Mouse (Mus musculus): ENCODE data around the gene Cldn22.

Cldn22 gene

DNA sequence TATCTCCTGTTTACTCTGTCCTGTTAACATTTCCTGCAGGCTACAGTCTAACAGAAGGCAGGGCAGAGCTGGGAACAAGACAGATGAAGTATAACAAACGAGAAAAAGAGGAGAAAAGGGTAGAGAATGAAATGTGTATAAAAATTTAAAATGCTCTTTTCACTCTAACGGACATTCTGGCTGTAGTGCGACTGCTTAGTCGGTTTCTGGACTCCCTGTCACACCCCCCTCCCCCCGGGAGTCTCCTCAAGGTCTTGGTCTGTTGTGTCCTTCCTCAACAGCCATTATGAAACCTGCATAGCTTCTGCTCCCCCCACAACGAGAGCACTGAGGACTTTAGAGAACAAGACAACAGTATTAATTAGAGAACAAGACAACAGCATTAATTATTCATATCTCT is 8.3 kb downstream of the Cldn22 start:
- no peak for DNase-seq (ENCODE audit: low spot score in 2 of 2)

DNA sequence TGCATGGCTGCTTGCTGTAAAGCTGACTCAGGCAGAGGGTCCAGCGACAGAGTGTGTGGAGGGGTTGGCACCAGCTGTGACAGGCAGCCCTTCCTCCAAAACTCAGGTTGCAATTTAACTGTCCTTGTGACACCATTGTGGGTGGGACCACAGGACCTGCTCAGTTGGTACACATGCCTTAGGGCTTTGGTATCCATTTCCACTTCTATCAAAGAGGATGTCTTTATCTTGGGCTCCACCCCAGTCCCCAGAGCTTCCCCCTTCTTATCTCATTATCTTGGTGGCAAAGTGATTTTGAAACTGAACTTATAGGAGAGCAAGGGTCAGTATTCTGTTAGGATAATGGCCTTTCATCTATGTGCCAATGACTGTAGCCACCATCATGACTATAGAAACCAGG is 9.7 kb downstream of the Cldn22 start:
- no peak for DNase-seq (ENCODE audit: low spot score in 2 of 2)

DNA sequence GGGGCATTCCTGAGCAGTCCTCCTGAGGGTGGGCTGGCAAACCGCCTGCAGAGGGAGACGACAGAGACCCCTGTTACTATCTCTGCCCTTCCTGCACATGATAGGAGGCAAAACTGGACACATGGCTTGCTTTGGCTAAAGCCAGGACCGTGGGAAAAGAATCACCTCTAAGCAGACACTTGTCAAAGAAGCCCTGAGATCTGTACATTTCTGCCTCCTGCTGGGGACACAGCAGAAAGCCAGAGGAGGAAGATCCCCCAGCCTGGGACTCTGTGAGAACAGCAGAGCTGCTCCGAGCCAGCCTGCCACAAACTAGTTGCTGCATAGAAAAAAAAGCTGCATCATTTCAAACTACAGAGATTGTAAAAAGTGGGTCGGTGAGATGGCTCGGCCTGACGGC is 18.8 kb downstream of the Cldn22 start:
- no peak for DNase-seq (ENCODE audit: low spot score in 2 of 2)

DNA sequence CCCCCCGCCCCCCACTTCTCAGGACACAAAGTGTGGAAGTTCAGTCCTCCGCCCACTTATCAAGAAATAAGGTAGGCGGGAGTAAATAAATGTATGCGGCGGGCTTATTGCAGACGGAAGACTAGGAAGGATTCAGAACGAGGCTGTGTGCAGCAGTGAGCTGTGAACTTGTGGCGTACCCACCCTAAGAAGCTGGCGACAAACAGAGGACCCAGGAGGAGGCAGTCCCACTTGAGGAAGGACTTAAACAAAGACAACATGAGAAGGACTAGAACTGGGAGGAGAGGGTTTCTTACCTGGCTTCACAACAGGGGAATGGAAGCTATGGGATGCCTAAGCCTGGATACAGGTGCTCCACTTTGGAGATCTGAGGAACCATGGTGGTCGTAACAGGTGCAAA is 19.4 kb downstream of the Cldn22 start:
- DNase-seq (ENCODE audit: low spot score in 2 of 2) = no peak

DNA sequence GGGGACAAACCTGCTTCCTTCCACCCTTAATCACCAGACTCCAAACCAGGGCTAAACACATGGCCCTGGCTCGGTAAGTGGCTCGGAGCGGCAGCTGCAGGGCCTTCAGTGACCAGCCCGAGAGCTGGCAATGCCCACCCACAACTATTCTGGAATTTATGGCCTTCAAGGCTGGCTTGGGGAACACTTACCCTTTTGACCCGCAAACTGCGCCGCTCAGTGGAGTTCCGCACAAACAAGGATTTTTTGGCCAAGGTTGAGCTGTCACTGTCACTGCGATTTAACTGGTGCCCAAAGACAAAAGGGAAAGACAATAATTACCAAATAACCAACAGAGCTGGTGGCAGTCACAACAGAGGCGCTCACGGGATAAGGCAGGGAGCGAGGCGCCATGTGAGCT is 21.7 kb downstream of the Cldn22 start:
- DNase-seq (ENCODE audit: low spot score in 2 of 2) = no peak

DNA sequence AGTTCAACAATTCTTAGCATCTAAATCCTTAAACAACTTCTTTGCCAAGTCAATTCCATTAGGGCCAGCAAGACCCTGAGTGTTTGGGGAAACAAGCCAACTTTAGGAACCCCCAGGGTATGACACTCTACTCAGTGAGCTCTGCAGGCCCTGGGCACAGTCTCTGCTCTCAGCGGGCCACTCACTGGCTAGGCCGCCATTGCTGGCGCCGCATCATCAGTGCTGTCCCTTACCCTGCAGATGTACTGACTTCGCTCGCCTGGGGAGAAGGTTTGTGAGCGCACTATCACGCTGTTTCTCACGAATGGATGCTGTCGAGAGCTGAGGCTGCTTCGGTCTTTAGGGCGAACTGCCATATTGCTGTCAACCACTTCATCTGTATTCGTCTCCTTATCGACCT is 22.9 kb downstream of the Cldn22 start:
- no peak for DNase-seq (ENCODE audit: low spot score in 2 of 2)

DNA sequence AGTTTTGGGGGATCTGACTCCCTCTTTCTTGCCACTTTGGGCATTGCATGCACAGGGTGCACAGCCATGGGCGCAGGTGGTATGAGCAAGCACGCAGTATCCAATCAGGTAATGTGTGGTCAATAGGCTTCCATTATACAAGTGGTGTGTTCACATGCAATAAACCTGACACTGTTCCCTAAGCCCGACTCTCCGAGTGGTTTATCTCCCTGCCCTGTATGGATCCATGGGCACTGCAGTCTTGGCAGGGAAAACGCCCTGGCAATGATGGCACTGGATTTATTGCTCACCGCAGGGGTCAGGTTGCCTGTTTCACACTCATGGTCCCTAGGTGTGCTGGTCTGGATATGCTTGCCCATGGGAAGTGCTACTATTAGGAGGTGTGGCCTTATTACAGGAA is 23.6 kb downstream of the Cldn22 start:
- DNase-seq (ENCODE audit: low spot score in 2 of 2) = no peak

DNA sequence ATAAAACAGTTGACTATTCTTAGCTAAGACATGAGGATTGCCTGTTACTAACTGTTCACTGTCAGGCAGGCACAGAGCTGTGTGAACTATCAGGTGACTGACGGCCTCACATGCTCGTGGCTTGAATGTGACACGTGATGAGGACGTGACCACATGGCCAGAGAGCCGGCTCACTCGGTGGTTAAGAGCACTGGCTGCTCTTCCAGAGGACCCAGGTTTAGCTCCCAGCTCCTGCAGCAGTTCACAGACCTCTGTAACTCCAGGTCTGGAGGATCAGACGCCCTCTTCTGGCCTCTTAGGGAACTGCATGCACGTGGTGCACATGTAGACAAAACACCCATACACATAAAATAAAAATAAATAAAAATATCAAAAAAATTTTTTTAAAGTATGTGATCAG is 25.6 kb downstream of the Cldn22 start:
- no peak for DNase-seq (ENCODE audit: low spot score in 2 of 2)

DNA sequence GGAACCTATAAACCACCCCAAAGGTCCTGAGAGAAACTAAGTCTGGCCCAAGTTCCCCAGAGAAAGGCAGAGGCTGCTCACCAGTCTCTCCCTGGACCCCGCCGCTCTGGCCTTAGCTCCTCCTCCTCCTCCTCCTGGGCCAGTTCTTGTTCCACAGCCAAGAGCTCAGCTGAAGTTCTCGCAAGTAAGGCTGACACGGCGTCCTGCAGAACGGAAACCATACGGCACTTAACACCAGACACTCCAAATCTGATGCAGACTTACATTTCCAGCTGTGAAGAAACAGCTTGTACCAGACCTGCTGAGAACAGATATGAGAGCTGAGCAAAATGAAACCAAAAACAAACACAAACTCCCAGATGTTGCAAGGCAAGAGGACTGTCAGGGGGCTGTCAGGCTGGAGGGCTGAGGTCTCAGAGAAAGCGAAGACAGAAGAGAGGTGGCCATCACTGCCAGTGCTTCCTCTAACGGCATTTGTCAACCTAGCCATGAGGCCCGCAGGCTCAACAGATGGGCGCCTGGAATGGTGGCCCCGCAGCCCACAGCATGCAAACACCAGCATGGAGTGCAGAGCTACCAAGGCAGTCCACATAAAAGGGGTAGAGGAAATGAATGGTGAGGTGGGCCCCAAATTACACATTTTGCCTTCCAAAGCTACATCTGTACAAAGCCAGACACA is 27.7 kb downstream of the Cldn22 start:
- DNase-seq (ENCODE audit: low spot score in 2 of 2) = peak in 1 of 2 experiments; percentile 22

DNA sequence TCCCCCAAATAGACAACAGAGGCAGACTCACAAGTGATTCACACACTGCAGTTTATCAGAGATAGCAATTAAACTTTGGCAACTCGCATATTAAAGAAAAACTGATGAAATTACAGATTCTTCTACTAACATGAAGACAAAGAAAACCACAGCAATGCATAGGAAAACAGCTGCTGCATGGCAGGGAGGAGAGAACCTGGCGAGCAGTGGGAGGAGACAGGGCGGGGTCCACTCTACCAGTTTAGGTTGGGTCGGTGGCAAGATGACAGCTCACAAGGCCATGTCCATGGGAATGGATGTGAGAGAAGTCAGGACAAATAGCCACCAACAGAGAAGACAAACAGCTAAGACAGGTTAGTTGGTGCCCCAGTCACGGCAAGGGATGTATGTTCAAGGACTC is 28.5 kb downstream of the Cldn22 start:
- DNase-seq (ENCODE audit: low spot score in 2 of 2) = no peak

DNA sequence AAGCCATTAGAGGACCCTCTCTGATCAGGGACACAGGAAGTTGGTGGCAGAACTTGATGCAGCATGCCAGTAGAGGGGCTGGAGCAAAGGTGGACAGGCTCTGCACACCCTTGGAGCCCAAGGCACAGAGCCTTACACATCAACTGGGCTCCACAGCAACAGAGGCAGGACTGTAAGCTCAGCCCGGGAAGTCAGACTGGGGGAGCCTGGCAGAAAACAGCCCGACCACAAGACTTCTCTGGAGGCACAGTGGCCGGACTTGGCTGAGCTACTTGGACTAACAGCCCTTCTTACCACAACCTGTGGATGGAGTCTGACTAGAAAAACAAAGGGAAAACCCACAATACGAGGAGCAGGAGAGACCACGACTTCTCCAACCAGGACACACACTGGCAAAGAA is 29.1 kb downstream of the Cldn22 start:
- DNase-seq (ENCODE audit: low spot score in 2 of 2) = no peak

DNA sequence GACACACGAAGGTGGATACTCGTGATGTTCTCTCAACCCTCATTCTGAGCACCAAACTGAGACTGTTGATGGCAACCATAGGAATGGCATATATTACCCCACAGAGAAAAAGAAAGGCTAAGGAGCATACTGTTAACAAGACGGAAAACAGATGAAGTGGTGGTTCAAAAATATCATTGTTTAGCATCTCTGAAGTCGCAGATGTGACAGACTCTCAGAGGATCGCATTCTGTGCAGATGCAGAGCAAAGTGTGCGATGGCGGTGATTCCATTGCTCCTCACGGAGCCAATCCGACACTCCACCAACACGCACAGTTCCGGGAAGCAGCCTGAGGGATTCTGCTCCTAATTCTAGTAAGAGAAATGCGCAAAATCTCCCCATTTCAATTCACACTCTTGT is 35.0 kb downstream of the Cldn22 start:
- peak in 1 of 2 experiments; percentile 52 for DNase-seq (ENCODE audit: low spot score in 2 of 2)

DNA sequence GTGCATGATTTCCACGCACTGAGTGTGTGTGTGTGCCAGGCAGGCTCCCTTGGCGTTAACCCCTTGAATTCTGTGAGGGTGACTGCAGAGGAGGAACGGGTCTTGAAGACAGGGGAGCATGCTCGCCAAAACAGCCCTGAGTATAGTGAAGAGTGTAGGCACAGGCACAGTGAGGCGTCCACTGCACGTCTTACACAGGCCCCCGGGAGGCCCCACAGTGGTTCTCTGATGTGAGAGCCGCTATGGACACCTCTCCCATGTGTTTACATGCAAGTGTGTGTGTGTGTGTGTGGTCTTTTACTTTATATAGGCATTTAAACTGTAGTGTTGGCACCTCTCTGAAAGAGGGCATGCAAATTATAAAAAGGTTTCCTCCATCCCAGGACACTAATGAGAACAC is 42.3 kb downstream of the Cldn22 start:
- no peak for DNase-seq (ENCODE audit: low spot score in 2 of 2)

DNA sequence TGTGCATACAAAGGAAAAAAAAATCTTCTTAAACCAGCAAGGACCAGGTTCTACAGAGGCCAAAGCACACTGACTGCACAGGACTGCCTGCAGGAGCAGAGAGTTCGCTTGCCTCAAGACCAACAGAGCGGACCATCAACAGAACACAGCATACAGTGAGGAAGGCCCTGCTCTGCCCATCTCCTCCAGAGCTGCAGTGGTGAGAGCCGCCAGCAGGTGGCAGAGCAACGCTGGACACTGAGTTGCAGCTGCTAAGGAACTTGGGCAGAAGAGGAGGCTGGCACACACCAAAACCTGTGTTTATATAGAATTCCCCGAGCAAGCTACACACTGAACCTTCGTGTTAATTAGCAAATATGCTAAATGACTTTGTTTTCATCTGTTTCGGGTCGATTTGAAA is 42.8 kb downstream of the Cldn22 start:
- DNase-seq (ENCODE audit: low spot score in 2 of 2) = peak; percentile 27 to 89

DNA sequence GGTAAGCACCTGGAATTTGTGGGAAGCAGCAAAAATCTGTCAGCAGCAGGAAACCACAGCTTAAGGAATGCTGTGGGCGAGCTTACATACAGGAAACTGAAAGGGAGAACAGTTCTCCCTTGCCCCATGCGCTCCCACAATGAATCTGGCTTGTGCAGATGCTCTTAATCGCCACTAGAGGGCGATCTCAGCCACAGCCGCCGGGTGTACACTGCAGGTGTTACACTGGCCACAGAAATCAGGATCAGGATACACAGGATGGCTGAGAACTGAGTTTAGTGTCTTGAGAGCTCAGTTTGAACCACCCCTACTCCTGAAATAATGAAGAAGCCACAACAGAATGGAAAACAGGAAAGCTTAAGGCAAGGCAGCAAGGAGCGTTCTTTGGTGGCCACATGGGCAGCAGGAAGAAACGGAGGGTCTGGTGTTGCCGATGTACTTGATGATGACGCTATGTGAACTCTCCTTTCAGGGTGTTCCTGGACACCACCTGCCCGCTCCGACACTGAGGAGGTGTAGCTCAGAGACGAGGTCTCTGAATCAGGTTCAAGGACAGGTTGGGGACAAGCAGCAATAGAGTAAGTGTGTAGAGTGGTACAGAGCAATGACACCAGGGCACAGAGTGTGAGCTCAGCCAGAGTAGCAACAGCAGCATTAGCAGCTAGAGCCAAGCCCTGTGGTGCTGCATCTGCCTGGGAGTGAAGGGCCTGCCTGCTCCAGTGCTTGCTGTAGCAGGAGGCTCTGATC is 48.3 kb downstream of the Cldn22 start:
- DNase-seq (ENCODE audit: low spot score in 2 of 2) = peak in 1 of 2 experiments; percentile 67

DNA sequence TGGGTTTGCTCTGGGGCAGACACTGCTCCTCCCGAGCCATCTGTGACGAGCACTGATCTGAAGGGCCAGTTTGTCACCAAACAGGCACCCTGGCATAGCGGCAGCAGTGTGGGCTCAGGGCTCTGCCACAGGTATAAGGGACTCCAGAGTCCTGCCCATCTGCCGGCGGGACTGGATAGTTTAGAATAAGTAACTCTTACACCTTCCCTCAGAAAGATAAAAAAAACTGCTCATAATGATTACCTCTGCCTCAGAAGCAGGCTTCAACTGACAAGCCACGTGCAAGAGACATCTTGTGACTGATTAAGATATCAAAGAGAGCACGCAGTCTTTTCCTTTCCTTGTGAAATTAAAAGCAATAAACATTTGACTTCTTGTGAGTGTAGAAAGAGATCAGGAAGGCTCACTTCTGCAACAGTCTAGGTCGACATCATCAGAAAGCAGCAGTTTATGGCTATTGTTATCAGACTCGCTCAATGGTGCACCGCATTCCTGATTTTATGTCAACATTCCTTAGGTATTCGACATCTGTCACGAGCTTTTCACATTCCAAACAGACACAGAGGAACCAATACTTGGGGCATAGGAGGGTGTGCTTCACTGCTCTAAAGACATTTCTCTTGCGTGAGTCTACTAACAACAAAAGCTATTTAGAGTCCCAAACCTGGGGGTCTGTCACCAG is 50.4 kb downstream of the Cldn22 start:
- no peak for DNase-seq (ENCODE audit: low spot score in 2 of 2)
